8 mouse cellular contexts compared by ENCODE assay signal in genomic region chr5:25221604-25222003, GRCm38 (mm10). TPM values are rescaled to one million over a fixed set of nuclear protein-coding genes. Genes with fewer than 3 reads are reported as not detected.
DNase-seq lines count a peak whose midpoint lies in the region; ATAC-seq and TF ChIP-seq lines count a peak whose summit lies in the region.

Galnt11 (plus strand) TSS chr5:25221904.

- peak within 1 kb of the TSS; percentile 72 for H3K9ac ChIP-seq in ES-E14 (ENCODE audit: insufficient read depth, low read depth, low read length, poor library complexity, severe bottlenecking)
- peak within 1 kb of the TSS; percentile 90 for H3K9ac ChIP-seq in intestine, embryonic 16.5 days (ENCODE audit: low read depth, low read length)
- H3K9ac ChIP-seq in midbrain, embryonic 12.5 days (replicated peaks): peak within 1 kb of the TSS; percentile 74

- H3K27ac ChIP-seq in ES-E14 (ENCODE audit: insufficient read depth, low read depth, low read length, poor library complexity, severe bottlenecking): no peak within 1 kb of the TSS
- H3K27ac ChIP-seq in intestine, embryonic 16.5 days (ENCODE audit: low read length): peak within 1 kb of the TSS; percentile 89
- peak within 1 kb of the TSS; percentile 76 for H3K27ac ChIP-seq in midbrain, embryonic 12.5 days (replicated peaks)

- DNase-seq in frontal cortex, adult 2 months (ENCODE audit: extremely low spot score in 1 of 2, low spot score in 1 of 2): no peak
- no peak for DNase-seq in frontal cortex, postnatal 36 days (ENCODE audit: low spot score in 2 of 2)
- no peak for DNase-seq in ES-E14 (ENCODE audit: low read depth, low spot score)
- DNase-seq in gastrocnemius, postnatal 25 days: no peak
- DNase-seq in cerebellum, postnatal 25 days: no peak

- no peaks in the 10 kb centered on the region for H3K27me3 ChIP-seq in intestine, embryonic 16.5 days (replicated peaks; ENCODE audit: control insufficient read depth, insufficient read depth, low read length)
- no peaks in the 10 kb centered on the region for H3K27me3 ChIP-seq in midbrain, embryonic 12.5 days

- peak within 1 kb of the TSS; percentile 61 for H3K4me2 ChIP-seq in intestine, embryonic 16.5 days (ENCODE audit: low read depth, low read length)
- H3K4me2 ChIP-seq in midbrain, embryonic 12.5 days (replicated peaks): peak within 1 kb of the TSS; percentile 61

- no peaks in the 10 kb centered on the region for H3K36me3 ChIP-seq in ES-E14 (ENCODE audit: control insufficient read depth, insufficient read depth, low read length, poor library complexity, severe bottlenecking)
- H3K36me3 ChIP-seq in intestine, embryonic 16.5 days (ENCODE audit: control insufficient read depth, insufficient read depth, low read length): no peaks in the 10 kb centered on the region
- H3K36me3 ChIP-seq in midbrain, embryonic 12.5 days: no peaks in the 10 kb centered on the region

- peak within 1 kb of the TSS; percentile 71 to 76 for H3K4me3 ChIP-seq in ES-E14 (ENCODE audit: insufficient read depth in 1 of 2, low read depth in 1 of 2, low read length in 2 of 2, poor library complexity in 1 of 2, severe bottlenecking in 1 of 2)
- H3K4me3 ChIP-seq in intestine, embryonic 16.5 days (ENCODE audit: low read length): peak within 1 kb of the TSS; percentile 71
- H3K4me3 ChIP-seq in midbrain, embryonic 12.5 days: peak within 1 kb of the TSS; percentile 59

- in situ Hi-C loops in ES-E14 (cut with MboI; ENCODE audit: low sequenced_read_pairs in 2 of 2, unreplicated experiment in 2 of 2): no loop called here

- no peak for ATAC-seq in intestine, embryonic 16.5 days
- ATAC-seq in midbrain, embryonic 12.5 days (ENCODE audit: low FRiP score, low read depth): no peak
- no peak for ATAC-seq in cerebellum, adult (ENCODE audit: insufficient number of reproducible peaks, low FRiP score, low TSS enrichment)

- H3K4me1 ChIP-seq in ES-E14 (ENCODE audit: control insufficient read depth in 2 of 2, insufficient read depth in 2 of 2, low read length in 2 of 2, poor library complexity in 1 of 2): 0 out of 4 replicates have a peak, but pooled peaks cover 0 to 2% of the 10 kb centered on the region in 2 experiments
- H3K4me1 ChIP-seq in intestine, embryonic 16.5 days (ENCODE audit: control insufficient read depth, insufficient read depth, low read length): peaks cover 4% of the 10 kb centered on the region
- H3K4me1 ChIP-seq in midbrain, embryonic 12.5 days: peaks cover 8% of the 10 kb centered on the region

- WGBS in intestine, embryonic 16.5 days: 87% methylated on average over 3 of the region's 3 CpGs
- WGBS in midbrain, embryonic 12.5 days: 90% methylated on average over 3 of the region's 3 CpGs

- no peaks in the 10 kb centered on the region for H3K9me3 ChIP-seq in ES-E14 (ENCODE audit: control insufficient read depth, insufficient read depth, low read depth, low read length)
- H3K9me3 ChIP-seq in intestine, embryonic 16.5 days (ENCODE audit: control insufficient read depth, low read length): no peaks in the 10 kb centered on the region
- no peaks in the 10 kb centered on the region for H3K9me3 ChIP-seq in midbrain, embryonic 12.5 days

TF ChIP-seq in ES-E14, 5 proteins besides CTCF, POLR2A, EP300 and RAD21:
- TF ChIP-seq MAFK (IDR thresholded peaks at IDR 0.05; ENCODE audit: insufficient read depth, low read depth, low read length): no peak
- no peak for TF ChIP-seq ZC3H11A (IDR thresholded peaks at IDR 0.05; ENCODE audit: borderline replicate concordance, low read depth, low read length)
- no peak for TF ChIP-seq CHD2 (IDR thresholded peaks at IDR 0.05; ENCODE audit: low read depth, low read length)
- no peak for TF ChIP-seq ZNF384 (IDR thresholded peaks at IDR 0.05; ENCODE audit: low read depth, low read length)
- no peak for TF ChIP-seq HCFC1 (IDR thresholded peaks at IDR 0.05; ENCODE audit: borderline replicate concordance, insufficient read depth, low read length)

RNA-seq across cellular contexts. Expression of gene Galnt11, which starts in this region (rescaled TPM):
- polyA plus RNA-seq in frontal cortex, adult 2 months (2012; rRNA removed): 39.7 and 42.2 TPM in 2 replicates
- total RNA-seq in ES-E14 (2012; rRNA removed): 24.2 and 30.4 TPM in 2 replicates
- 10 to 100 TPM; 10.4 to 12.5 TPM for total RNA-seq in gastrocnemius, postnatal 25 days (2021)
- polyA plus RNA-seq in intestine, embryonic 16.5 days (2015; fragmentation: Nextera tagmentation; extraction: Ambion mirVana): 31.1 and 32.0 TPM in 2 replicates
- polyA plus RNA-seq in midbrain, embryonic 12.5 days (2016; fragmentation: Nextera tagmentation; extraction: Ambion mirVana): 40.6 and 42.5 TPM in 2 replicates
